Mouse (Mus musculus) left cerebral cortex, adult 8-10 months (tissue): Measurements from ENCODE around the gene Hint3. TPM values are rescaled to one million over a fixed set of nuclear protein-coding genes. Genes with fewer than 3 reads are reported as not detected.

Experiments
- DNase-seq, 2 experiments: peaks; one replicate each; pipeline ENCODE4 v3.0.0; 2022; ENCODE audit warnings: low spot score in 2 of 2
- total RNA-seq, 4 experiments: library from RNA; stranded (reverse); gene quantifications; 2 replicates each; pipeline ENCODE4 v1.2.4; 2022

Hint3 gene
- total RNA-seq, 4 experiments from 2014 or later, result 43.0 to 48.8 (median 45.5) TPM

DNA sequence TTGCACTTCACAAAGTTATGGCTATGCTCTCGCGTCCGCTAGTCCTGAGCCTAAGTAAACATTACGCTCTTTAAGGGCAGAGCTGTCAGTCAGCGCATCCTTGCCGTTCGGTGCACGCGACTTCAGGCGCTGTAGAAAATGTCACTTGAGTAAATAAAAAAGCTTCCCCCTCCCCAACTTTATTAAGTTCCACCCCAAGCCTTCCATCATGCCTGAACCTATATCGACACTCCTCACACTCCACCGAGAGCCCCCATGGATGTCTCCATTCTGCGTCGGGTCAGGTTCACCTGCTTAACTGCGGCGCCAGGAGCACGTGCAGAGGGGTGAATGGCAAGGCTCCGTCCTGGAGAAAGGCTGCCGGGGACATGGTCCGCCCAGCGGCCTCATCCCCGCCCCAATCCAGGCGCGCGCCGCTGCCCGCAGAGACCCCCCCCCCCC, 29.3 kb downstream of the Hint3 start:
- no peak for DNase-seq

DNA sequence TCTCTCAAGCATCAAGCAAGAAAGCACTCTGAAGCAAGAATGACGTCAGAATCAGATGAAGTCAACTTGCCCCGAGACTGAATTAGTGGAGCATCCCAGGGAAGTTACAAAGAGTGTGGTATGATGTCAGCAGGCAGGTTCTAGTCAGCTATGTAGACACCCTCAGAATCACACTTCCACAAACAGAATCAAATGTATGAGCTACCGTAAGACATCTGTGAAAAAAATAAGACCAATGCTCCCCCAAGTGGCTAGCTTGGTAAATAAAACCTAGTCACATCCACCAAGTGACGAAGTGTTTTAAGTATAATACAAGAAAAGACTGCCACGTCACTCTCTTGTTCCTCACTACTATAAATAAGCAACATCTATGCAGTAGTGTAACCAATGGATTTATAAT, 42.4 kb downstream of the Hint3 start:
- no peak for DNase-seq

DNA sequence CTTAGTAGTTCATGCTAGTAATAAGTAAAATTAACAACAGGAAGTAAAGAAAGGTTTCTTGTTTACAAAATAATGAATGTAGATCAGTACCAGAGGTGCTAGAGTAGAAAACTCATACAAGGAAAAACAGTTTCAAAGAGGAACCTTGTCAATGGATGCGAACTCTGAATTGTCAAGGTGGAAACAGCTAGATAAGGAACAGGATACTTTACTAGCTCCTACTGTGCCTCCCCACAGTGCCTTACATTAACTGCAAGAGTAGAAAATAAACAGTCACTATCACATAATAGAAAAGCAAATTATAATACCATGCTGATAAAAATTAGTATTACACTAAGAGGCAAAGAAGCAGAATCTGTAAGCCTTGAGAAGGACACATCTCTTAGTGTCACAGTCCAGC, 43.7 kb downstream of the Hint3 start:
- DNase-seq, result no peak

DNA sequence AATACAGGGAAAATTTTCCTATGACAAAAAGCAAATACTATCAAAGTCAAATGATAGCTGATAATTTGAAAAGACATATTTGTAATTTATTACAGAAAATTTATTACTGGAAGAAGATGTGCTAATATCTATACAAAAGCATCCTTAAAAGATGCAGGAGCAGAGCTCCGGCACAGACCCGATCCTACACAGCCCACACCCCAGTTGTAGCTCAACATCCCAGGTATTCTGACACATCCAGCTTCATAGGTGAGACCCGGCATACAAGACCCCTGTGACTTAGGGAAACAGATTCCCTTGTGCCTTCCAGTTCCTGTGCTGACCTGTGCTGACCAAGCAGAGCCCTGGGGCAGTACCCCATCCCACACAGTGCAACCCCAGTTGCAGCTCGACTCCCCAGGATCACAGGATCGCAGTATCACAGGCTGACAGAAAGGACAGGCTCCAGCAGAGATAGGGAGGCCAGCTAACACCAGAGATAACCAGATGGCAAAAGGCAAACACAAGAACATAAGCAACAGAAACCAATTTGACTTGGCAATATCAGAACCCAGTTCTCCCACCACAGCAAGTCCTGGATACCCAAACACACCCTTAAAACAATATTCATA, 51.7 kb downstream of the Hint3 start:
- DNase-seq, result no peak

DNA sequence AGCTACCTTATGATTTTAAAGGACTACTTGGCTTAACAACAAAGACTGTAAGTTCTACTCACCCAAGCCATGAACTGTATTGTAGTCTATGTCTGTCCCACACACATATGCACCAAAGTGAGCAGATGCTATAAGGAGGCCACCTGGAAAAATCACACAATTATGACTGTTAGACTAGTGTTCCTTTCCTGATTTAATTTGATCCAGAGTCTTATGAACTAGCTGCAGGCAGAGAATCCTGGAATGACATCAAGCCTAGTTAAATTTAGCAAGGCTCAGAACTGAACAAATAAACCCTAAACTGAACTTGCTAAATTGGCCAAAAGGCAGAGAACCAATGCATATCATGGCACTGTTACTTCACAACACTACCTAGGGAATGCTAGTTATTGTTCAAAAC, 63.1 kb downstream of the Hint3 start:
- DNase-seq, result no peak

DNA sequence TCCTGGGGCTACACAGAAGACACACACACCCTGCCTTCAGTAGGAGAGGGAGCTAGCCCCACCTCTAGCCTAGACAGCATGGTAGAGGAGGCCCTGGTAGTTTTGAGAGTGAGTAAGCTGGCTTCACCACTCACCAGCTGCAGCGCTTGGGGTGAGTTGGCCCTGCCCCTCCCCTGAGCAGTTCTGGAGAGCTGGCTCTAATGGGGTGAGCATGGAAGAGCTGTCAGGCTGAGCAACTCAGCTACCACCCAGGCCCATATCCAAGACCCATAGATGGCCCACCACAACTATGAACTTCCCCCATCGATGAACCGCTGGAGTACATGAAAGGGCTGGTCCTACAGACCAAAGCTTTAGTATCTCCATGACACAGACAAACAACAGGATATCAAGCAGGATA, 64.8 kb downstream of the Hint3 start:
- no peak for DNase-seq

Other genes starting within 250 kb of the Hint3 start
- gene Trmt11, start 28.9 kb downstream of the Hint3 start, total RNA-seq, result 10 to 100 TPM in 2 of 4 experiments, 1 to 10 TPM in 2; 8.0 to 12.6 (median 10.3) TPM
- gene Ncoa7, start 173.7 kb upstream of the Hint3 start, total RNA-seq, result 100 to 1,000 TPM in 1 of 4 experiments, 10 to 100 TPM in 3; 82.1 to 111 (median 89.2) TPM
- 1 to 10 TPM; 5.4 to 6.3 (median 5.8) TPM for gene Hey2, start 213.2 kb upstream of the Hint3 start, total RNA-seq